12 mouse cellular contexts compared by ENCODE assay signal in genomic region chr12:35799261-35799660, GRCm38 (mm10).
DNase-seq lines count a peak whose midpoint lies in the region; ATAC-seq lines count a peak whose summit lies in the region.
"Had no signal": no experiment of that assay in that cellular context is flagged by ENCODE, and none has a peak within 500 bp of the region (broad histone marks: within the 10 kb centered on the region; RNA-seq: fewer than 3 reads in every experiment).

No protein-coding gene starts in this region.

- H3K4me1 ChIP-seq in liver, embryonic 16.5 days (ENCODE audit: control insufficient read depth, low read depth, low read length): no peaks in the 10 kb centered on the region
- no peaks in the 10 kb centered on the region for H3K4me1 ChIP-seq in hindbrain, embryonic 13.5 days (replicated peaks)
- no peaks in the 10 kb centered on the region for H3K4me1 ChIP-seq in forebrain, embryonic 11.5 days (replicated peaks; ENCODE audit: control insufficient read depth, insufficient read depth, low read length)
- H3K4me1 ChIP-seq: embryonic facial prominence, embryonic 13.5 days; hindbrain, embryonic 15.5 days; lung, embryonic 15.5 days had no signal

- H3K4me3 ChIP-seq in liver, embryonic 16.5 days (ENCODE audit: low read depth, low read length): no peak overlapping the region
- no peak overlapping the region for H3K4me3 ChIP-seq in hindbrain, embryonic 13.5 days
- H3K4me3 ChIP-seq in forebrain, embryonic 11.5 days (ENCODE audit: low read depth, low read length): no peak overlapping the region
- H3K4me3 ChIP-seq: embryonic facial prominence, embryonic 13.5 days; gastrocnemius, adult 2 months; hindbrain, embryonic 15.5 days; lung, embryonic 15.5 days had no signal

- no peak overlapping the region for H3K4me2 ChIP-seq in liver, embryonic 16.5 days (ENCODE audit: low read depth, low read length)
- H3K4me2 ChIP-seq in hindbrain, embryonic 13.5 days: no peak overlapping the region
- H3K4me2 ChIP-seq in forebrain, embryonic 11.5 days (ENCODE audit: low read depth, low read length, severe bottlenecking): no peak overlapping the region
- H3K4me2 ChIP-seq: embryonic facial prominence, embryonic 13.5 days; hindbrain, embryonic 15.5 days; lung, embryonic 15.5 days had no signal

- no peaks in the 10 kb centered on the region for H3K9me3 ChIP-seq in liver, embryonic 16.5 days (replicated peaks; ENCODE audit: control insufficient read depth, low read length)
- no peaks in the 10 kb centered on the region for H3K9me3 ChIP-seq in hindbrain, embryonic 13.5 days
- H3K9me3 ChIP-seq in forebrain, embryonic 11.5 days (ENCODE audit: control insufficient read depth, low read length): no peaks in the 10 kb centered on the region
- H3K9me3 ChIP-seq: embryonic facial prominence, embryonic 13.5 days; hindbrain, embryonic 15.5 days; lung, embryonic 15.5 days had no signal

- H3K9ac ChIP-seq in liver, embryonic 16.5 days (ENCODE audit: low read depth, low read length): no peak overlapping the region
- no peak overlapping the region for H3K9ac ChIP-seq in hindbrain, embryonic 13.5 days
- no peak overlapping the region for H3K9ac ChIP-seq in forebrain, embryonic 11.5 days (ENCODE audit: low read length)
- H3K9ac ChIP-seq: embryonic facial prominence, embryonic 13.5 days; hindbrain, embryonic 15.5 days; lung, embryonic 15.5 days had no signal

- no peaks in the 10 kb centered on the region for H3K27me3 ChIP-seq in liver, embryonic 16.5 days (ENCODE audit: control insufficient read depth, insufficient read depth, low read depth, low read length)
- H3K27me3 ChIP-seq in hindbrain, embryonic 13.5 days: no peaks in the 10 kb centered on the region
- no peaks in the 10 kb centered on the region for H3K27me3 ChIP-seq in forebrain, embryonic 11.5 days (ENCODE audit: control insufficient read depth, insufficient read depth, low read length)
- H3K27me3 ChIP-seq: embryonic facial prominence, embryonic 13.5 days; hindbrain, embryonic 15.5 days; lung, embryonic 15.5 days had no signal

- ATAC-seq in liver, embryonic 16.5 days (ENCODE audit: low read depth): peak; percentile 48; the same call in 1 of the 2 replicates
- ATAC-seq in hindbrain, embryonic 13.5 days (ENCODE audit: low FRiP score): no peak
- ATAC-seq in forebrain, embryonic 11.5 days (replicated peaks; ENCODE audit: low FRiP score): no peak

- DNase-seq in adrenal gland, postnatal 10 days: peak; percentile 1
- DNase-seq in adrenal gland, adult 2 months: no peak
- peak; percentile 81 for DNase-seq in CD4-positive, CD25-positive, alpha-beta regulatory T cell, adult 2 months (ENCODE audit: low read depth, low spot score)
- DNase-seq in spleen, adult 12 weeks (ENCODE audit: low spot score): peak; percentile 33
- no peak for DNase-seq in left cerebral cortex, adult 9 months (ENCODE audit: low spot score in 2 of 2)
- no peak for DNase-seq in forebrain, embryonic 11.5 days (ENCODE audit: low spot score)
- DNase-seq: gastrocnemius, adult 2 months had no signal

- H3K36me3 ChIP-seq in liver, embryonic 16.5 days (ENCODE audit: control insufficient read depth, insufficient read depth): no peaks in the 10 kb centered on the region
- no peaks in the 10 kb centered on the region for H3K36me3 ChIP-seq in hindbrain, embryonic 13.5 days
- H3K36me3 ChIP-seq in forebrain, embryonic 11.5 days (ENCODE audit: control insufficient read depth, insufficient read depth, low read length): no peaks in the 10 kb centered on the region
- H3K36me3 ChIP-seq: embryonic facial prominence, embryonic 13.5 days; hindbrain, embryonic 15.5 days; lung, embryonic 15.5 days had no signal

- no peak overlapping the region for H3K27ac ChIP-seq in liver, embryonic 16.5 days (ENCODE audit: low read length)
- no peak overlapping the region for H3K27ac ChIP-seq in hindbrain, embryonic 13.5 days
- no peak overlapping the region for H3K27ac ChIP-seq in forebrain, embryonic 11.5 days (ENCODE audit: low read depth, low read length)
- H3K27ac ChIP-seq: embryonic facial prominence, embryonic 13.5 days; gastrocnemius, adult 2 months; hindbrain, embryonic 15.5 days; lung, embryonic 15.5 days had no signal

- WGBS in liver, embryonic 16.5 days (ENCODE audit: insufficient replicate concordance): 14% methylated on average over 2 of the region's 2 CpGs
- 85% methylated on average over 2 of the region's 2 CpGs for WGBS in hindbrain, embryonic 13.5 days
- 87% methylated on average over 2 of the region's 2 CpGs for WGBS in forebrain, embryonic 11.5 days

Comparison
In these comparisons a context has a peak if more than half of its experiments do, and no peak if none do; other contexts are left out.
1. DNase-seq: peak in adrenal gland, postnatal 10 days (single experiment), CD4-positive, CD25-positive, alpha-beta regulatory T cell, adult 2 months (single experiment) and spleen, adult 12 weeks (single experiment); none in adrenal gland, adult 2 months (single experiment), left cerebral cortex, adult 9 months (0 of 2) and forebrain, embryonic 11.5 days (single experiment).